Mouse (Mus musculus) thymus, postnatal 10 days (tissue): ENCODE measurements around the gene Blnk.
A peak's percentile ranks its signal among the peaks of the same experiment; 100 is the strongest.

Source experiments
- DNase-seq, 2 experiments: peaks; one replicate each; pipeline ENCODE4 v3.0.0; 2021; ENCODE audit warnings: low spot score in 2 of 2

The Blnk gene

DNA sequence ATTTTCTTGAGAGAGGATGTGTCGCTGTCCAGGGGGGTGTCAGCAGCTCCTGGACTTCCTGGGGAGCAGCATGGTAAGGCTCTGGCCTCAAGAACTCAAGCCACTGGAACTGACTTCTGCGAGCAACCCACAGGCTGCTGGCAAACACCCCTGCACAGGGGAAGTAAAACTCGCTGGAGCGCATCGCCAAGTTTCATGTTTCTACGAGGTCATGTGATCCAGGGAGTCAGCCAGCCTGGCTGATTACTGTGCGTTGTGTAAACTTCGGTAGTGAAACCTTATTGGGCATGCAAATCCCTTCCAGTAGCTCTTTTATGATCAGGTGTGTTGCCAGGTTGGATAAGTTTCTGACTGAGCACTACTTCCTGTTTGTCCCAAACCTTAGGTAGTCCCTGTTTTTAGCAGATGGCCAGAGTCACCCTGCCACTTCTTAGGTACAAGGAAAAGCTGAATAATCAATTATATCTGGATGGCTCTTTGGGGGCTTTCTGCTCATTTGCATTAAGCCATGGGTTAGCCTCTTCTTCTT is at the start of gene Blnk:
Gene Blnk (minus strand): TSS at position 479 of the 529 bp plus-strand sequence.
- DNase-seq, result no peak

GRCm38 (mm10) chr19:41039110-41039509 is 44.8 kb upstream of the Blnk start:
- peak; percentile 79 to 80 for DNase-seq

DNA sequence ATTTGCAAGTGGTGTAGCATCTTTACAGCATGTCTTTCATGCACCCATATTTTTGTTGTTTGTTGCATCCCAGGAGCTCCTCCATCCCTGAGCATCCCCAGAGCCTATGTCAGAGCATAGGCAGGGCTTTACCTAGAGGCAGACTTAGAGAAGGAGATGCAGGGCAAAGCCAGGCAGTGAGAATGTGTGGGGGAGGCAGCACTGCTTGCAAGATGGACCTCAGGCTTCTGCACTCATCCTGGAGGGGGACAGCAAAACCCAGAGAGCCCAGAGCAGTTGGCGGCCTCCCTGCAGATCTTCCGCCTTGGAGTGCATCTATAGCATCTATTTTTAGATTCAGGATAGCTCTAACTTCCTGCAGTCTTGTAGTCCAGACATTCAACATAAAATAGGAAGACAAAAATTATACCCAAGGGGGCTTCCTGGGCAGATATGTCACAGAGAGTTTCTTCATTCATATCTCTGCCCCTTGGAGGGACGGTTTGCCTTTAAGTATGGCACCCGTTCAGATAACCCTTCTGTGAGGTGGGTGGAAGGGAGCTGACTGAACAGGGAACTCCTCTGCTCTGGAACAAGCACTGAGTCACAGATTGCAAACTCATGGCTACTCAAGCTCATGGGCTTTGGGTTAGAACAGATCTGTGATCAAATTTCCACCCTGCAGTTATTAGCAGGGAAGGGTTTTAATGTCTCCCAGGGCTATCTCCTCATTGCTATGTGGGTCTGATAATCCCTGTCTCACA is 41.6 kb upstream of the Blnk start:
- DNase-seq, result no peak

- DNase-seq, result peak in 1 of 2 experiments; percentile 36
These were observed 37.5 kb upstream of the Blnk start for GRCm38 (mm10) chr19:41031869-41032268.

- DNase-seq, result peak; percentile 75 to 76
These were observed 36.7 kb upstream of the Blnk start for GRCm38 (mm10) chr19:41031009-41031408.

- DNase-seq, result peak in 1 of 2 experiments; percentile 66
These were observed 35.8 kb upstream of the Blnk start for GRCm38 (mm10) chr19:41030161-41030560.

GRCm38 (mm10) chr19:41029219-41029618 is 34.9 kb upstream of the Blnk start, which contains the start of gene Dntt:
TSS of gene Dntt (plus strand) at chr19:41029275.
- DNase-seq, result peak; percentile 36 to 52

DNA sequence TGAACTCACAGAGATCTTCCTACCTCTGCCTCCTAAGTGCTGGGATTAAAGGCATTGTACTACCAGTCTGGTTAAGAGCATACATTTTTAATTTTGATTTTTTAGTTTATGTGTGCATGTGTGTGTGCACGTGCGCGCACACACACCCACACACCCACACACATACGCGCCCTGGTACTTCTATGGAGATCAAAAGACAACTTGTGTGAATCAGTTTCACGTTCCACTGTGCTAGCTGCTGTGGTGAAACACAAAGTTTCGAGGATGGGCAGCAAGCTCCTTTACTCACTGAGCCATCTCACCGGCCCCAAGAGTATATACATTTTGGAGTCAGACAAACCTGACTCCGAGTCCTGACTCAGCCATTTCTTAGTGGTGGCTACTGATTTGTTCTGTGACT is 33.3 kb upstream of the Blnk start:
- DNase-seq, result peak; percentile 19 to 29

GRCm38 (mm10) chr19:41027024-41027423 is 32.7 kb upstream of the Blnk start:
- peak; percentile 54 to 66 for DNase-seq

- peak; percentile 31 to 32 for DNase-seq
These were observed 32.2 kb upstream of the Blnk start for GRCm38 (mm10) chr19:41026551-41026950.

DNA sequence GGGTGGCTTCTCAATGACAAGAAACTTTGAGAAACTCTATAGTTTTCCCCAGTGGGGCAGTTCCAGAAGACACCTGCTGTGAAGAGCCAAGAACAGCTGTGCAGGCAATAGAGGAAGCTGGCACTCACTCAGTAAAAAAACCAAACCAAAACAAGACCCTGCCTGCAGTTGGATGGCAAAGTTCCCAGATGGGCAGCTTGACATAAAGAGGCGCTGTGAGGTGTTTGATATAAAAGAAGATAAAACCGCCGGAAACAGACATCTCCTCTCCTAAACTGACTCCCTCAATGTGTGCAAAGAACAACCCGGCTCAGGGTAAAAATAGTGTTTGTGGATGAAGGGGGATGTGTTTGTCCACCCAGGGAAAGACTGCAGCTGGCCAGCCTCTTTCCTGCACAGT is 27.9 kb upstream of the Blnk start:
- DNase-seq, result peak; percentile 69 to 81

DNA sequence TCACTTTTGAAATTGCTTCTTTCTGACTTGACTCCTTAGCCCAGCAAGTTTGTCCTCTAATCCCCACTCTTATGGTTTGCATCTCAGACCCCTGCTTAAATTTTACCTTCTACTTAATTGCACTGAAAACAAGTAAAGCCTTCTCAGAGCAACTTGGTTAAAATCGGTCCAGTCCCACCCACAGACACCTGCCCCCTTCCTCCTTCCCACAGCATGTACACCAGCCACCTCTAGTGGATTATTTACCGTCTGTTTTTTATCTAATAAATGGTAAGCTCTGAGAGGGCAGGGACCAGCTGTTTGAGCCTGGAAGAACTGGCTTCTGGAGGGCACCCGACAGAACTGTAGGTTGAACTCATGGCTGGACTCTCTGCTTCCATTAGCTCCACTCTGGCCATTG is 26.2 kb upstream of the Blnk start:
- peak in 1 of 2 experiments; percentile 26 for DNase-seq

GRCm38 (mm10) chr19:41019164-41019675 is 24.9 kb upstream of the Blnk start:
- DNase-seq, result peak in 1 of 2 experiments; percentile 57

- peak; percentile 75 to 84 for DNase-seq
These were observed 21.8 kb upstream of the Blnk start for GRCm38 (mm10) chr19:41015951-41016716.

DNA sequence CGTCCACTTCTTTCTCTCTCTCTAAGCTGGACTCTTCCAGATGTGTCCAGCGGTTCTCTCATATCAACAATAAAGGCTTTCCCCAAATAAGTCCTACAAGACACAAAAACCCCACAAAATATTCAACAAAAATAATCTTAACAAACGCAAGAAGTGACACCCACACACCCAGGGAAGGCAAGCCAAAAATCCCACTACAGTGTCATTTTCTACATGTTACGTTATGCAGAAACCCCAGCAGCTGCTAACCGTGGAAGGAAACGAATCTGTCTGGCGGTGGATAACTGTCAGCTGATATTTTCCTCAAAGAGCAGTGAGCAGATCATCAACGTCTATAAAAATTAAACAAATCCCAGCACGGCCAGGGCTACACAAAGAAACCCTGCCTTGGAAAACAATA is 19.7 kb upstream of the Blnk start:
- DNase-seq, result peak in 1 of 2 experiments; percentile 22

GRCm38 (mm10) chr19:41013591-41013990 is 19.3 kb upstream of the Blnk start:
- DNase-seq, result no peak

- DNase-seq, result no peak
These were observed 17.3 kb upstream of the Blnk start for GRCm38 (mm10) chr19:41011676-41012075.

DNA sequence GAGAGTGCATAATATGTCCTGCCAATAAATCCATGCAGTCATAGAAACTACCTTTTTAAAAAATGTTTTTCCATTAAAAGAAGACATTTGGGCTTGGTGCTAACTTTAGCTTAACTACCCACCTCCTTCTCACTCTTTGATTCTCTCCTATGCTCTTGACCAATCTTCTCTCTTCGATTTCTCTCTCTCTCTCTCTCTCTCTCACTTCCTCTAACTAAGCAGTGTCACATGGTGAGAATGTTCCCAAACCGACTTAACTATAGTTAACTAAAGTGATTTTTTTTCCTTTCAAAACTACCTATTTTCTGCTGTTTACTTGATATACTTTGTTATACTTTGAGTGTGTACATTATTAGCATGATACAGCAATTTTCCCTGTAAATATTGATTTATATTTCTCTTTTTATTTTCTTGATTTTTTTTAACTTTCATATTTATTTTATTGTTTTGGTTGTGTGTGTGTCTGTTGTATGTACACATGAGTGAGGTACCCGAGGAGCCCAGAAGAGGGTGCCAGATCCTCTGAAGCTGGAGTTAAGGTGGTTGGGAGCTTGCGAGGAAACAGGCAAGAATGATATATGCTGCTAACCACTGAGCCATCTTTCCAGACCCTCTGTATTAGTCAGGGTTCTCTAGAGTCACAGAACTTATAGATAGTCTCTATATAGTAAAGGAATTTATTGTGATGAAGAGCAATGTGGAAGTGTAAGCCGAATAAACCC is 14.5 kb upstream of the Blnk start:
- no peak for DNase-seq

DNA sequence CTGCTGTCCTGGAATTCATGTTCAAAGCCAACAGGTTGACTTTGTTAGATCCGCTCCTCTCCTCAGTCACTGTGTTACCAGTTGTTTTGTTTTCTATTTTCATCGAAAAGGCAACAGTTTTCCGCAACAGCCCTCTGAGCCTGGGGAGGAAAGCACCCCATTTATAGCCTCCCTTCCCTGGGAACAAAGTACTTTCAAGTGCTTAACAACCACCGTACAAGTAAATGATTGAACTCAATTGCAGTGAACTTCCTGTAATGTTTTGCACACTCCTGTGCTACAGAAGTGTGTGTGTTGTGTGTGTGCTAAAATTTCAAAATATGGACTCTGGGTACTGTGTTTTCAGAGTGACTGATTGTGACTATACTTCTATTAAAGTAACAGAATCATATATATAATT is 13.4 kb upstream of the Blnk start:
- no peak for DNase-seq

DNA sequence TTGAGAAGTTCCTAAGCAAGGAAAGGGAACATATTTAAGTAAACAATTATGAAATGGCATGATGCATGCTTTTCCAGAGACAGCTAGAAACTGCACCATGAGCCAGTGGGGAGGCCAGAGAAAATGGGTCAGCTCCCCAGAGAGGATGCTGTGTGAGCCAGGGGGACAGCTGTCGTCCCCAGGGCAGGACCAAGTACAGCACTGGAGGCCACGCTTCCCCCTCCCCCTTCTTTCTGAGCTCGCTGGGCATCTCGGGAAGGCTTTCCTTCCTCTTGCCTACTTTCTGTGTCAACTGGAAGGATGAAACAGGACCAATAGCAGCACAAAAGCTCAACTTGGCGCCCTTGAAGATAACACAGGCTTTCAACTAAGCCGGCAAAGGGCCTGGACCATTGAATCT is 13.0 kb upstream of the Blnk start:
- DNase-seq, result no peak

DNA sequence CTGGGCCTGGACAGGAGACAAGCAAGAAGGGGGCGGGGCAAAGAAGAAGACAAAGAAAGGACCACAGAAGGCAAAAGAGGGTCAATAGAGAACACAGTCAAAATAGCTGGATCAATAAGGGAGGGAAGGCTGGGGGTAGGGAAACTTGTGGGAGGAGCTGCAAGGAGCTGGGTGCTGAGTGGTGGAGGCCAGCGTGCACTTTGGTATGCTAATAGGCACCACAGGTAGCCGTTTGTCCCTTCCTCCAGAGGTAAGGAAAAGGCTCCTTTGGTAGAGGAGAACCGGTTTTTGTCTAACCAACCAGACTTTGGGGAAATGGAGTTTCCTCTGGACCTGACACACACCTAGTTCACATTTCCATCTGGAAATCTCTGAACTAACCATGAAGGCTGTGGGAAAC is 12.3 kb upstream of the Blnk start:
- no peak for DNase-seq
